Mouse (Mus musculus) left cerebral cortex, postnatal 25 days (tissue): ENCODE data around the gene Hsd17b12. TPM values are rescaled to one million over a fixed set of nuclear protein-coding genes. Genes with fewer than 3 reads are reported as not detected.
A peak's percentile ranks its signal among the peaks of the same experiment; 100 is the strongest.

ENCODE experiments used
- DNase-seq, 2 experiments: peaks; one replicate each; pipeline ENCODE4 v3.0.0; 2022; ENCODE audit warnings: low spot score in 2 of 2, mixed read lengths in 1 of 2
- intact Hi-C: fragments of 180-260 bp; cut with DNase I; formaldehyde crosslinking; loops from one replicate; pipeline ENCODE4 v1.15.1; 2025
- total RNA-seq, 2 experiments: library from RNA; stranded (reverse); gene quantifications; 2 replicates each; pipeline ENCODE4 v1.2.3; 2021

Hsd17b12 gene
- 10 to 100 TPM; 73.5 to 79.9 TPM for total RNA-seq

DNA sequence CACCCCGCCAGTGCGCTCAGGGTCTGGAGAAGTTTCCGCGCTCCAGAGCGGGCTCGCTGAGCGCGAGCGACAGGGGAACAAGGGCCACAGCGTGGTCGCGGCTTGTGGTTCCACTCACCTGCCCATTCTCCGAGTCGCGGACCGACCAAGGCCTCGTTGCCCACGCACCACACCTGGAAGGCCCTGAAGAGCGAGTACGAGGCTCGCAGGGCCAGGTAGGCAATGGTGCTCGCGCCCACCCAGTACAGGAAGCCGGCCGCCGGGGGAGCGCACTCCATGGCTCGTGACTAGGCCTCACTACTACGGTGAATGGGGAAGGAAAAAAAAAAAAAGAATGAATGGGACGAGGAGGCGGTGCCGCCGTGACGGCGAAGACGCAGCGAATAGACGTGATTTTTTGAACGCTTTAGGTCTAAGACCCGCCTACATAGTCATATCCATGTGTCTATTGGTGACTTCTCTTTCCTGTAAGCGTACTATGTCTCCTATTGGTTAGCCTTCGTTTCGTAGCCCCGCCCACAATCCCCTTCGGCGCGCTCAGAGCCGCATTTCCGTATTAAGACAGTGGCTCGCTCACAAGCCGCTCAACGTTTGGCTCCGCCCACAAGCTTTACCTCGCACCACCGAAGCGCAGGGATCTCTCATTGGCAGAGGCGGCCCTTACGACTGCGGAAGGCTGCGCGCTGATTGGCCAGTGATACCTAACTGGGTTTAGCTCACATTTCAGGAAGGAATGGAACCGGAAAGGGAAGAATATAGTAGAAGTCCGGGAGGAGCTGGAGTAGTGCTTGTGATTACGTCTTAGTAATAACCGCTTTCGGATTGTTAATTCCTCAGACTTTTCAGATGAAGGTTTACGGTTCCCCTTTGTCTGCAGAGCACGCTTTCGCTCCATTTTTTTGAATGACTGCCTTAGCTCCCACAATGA, at the start of gene Hsd17b12:
TSS of gene Hsd17b12 (minus strand) at position 373 of the 928 bp plus-strand sequence.
- DNase-seq: peak; percentile 100
- intact Hi-C loops: loop anchor here (2.0 kb wide), 1 partner anchor 21 kb away; no protein-coding TSS in a partner anchor

DNA sequence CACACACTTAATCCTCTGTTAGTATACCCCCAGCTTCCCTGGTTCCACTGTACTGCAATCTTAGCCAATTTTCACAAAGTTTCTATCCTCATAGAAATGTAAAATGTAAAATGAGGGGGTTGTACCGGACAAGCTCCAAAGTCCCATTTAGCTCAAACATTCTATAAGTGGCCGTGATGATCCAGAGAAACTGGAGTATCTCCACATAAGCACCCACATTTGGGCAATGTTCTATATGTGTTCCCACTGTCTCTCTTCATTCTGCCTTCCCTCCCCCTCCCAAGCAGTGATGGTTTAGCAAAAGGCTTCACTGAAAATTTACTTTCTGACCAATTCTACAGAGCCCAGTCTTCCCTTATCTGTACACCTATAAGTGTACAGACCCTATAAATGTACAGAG, 27.1 kb upstream of the Hsd17b12 start:
- DNase-seq: peak in 1 of 2 experiments; percentile 82
- intact Hi-C loops: loop anchor here (1.0 kb wide), 2 partner anchors 34 to 57 kb away; no protein-coding TSS in a partner anchor

DNA sequence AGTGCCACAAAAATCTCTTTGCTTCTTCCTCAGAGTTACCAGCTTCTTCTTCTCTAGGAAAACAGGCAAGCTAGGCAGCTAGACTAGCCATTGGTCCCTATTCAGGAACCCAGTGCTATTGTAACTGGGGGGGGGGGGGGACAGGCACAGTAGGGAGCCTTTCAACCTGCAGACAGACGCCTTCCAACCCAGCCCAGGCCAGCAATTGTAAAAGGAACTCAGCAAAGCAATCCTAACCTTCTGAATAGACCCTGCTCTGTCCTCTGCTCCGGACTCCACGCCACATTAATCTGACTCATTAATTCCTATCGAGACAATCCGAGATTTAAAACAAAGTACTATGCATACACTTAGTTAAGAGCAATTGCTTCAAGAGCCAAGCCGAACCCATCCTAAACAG, 26.4 kb upstream of the Hsd17b12 start:
- intact Hi-C loops: no loop called here
- DNase-seq: no peak

DNA sequence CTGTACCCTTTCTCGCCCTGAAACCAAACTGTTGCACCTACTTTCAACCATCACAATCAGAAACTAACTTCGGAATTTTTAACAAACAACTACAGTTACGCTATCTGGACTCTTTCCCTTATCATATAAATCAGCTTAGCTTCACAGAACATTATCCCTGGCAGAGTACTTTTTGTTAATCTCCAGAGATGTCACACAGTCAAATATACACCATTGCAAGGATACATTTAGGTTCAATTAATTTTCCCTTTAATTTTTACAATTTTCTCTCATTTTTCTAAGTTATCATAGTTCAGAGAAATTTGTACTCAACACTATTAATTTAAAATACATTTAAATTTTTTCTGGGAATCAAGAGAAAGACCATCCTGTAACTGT, 21.3 kb upstream of the Hsd17b12 start:
- no peak for DNase-seq
- intact Hi-C loops: loop anchor here (2.0 kb wide), 1 partner anchor 20 kb away; no protein-coding TSS in a partner anchor

DNA sequence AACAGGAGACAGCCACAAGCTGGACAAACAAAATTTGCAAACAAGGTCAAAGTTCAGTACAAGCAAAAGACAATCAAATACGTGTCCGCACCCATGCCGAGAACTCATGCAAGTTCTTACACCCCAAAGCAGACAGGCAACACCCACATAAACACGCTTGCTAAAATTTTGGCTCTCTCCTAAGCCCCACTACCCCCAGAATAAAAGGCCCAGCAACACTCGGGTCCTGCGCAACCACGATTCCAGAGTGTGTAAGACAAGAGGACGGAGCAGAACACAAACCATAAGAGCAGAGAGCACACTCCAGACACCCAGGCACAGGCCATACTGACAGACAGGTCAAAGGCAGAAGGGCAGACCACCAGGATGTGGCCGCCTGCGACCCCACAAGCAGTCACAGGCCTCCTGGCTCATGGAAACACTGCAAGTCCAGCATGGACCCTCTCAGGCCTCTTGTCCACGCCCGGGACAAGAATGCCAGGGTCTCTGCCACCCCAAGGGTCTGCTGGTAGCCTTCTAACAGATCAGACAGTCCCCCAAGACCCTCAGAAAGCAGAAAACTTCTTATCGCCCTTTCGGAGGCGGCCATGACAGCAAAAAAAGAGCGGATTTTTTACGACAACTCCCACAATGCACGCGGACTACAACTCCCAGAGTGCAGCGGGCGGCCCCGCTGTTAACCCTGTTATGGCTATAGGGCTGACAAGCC, 20.7 kb upstream of the Hsd17b12 start:
- peak; percentile 92 to 95 for DNase-seq
- intact Hi-C loops: loop anchor here (2.0 kb wide), 1 partner anchor 20 kb away; no protein-coding TSS in a partner anchor

DNA sequence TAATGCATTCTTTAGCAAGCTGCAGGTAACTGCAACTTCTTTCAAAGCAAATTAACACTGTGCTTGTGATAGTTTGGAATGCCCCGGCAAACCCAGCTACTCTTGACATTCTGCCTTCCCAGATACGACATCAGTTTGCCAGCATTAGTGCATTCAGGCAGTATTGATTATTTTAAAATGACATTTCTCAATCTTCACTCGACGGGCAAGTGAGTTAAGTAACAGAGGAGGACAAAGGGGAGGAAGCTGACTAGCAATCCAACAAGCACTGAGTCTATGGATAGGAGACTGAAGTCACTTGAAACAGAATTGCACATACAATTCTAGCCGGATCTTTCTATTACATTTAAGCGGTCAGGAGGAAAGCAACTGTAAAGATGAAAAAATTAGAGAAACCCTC, 19.5 kb upstream of the Hsd17b12 start:
- no peak for DNase-seq
- intact Hi-C loops: no loop called here

DNA sequence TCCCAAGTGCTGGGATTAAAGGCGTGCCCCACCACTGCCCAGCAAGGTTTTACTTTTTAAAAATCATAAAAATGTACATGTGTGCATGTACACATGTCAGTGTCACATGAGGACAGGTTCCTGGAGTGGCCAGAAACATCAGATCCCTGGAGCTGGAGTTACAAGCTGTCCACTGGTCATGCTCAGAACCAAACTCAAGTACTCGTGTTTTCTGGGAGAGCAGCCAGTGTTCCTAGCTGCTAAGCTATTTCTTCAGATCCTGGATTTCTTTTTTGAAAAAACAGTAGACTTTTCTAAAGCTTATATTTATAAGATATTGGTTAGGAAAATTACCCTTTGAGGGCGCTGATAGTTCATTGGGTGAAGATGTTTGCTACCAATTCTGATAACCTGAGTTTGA, 18.6 kb upstream of the Hsd17b12 start:
- intact Hi-C loops: no loop called here
- no peak for DNase-seq

DNA sequence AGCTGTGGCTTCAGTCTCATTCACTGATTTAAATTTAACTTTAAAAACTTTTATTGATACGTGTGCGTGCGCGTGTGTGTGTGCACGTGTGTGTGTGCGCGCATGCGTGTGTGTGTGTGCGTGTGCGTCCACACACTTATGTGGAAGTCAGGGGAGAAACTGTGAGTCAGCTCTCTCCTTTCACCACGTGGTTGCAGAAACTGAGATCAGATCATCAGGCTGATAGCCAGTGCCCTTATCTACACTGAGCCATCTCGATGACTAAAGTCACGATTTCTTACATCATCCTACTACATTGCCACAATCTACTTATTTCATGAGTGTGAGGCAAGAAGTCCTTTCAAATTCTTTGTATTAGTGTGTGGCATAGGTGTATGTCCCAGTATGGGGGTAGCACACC, 15.8 kb upstream of the Hsd17b12 start:
- no peak for DNase-seq
- intact Hi-C loops: no loop called here

DNA sequence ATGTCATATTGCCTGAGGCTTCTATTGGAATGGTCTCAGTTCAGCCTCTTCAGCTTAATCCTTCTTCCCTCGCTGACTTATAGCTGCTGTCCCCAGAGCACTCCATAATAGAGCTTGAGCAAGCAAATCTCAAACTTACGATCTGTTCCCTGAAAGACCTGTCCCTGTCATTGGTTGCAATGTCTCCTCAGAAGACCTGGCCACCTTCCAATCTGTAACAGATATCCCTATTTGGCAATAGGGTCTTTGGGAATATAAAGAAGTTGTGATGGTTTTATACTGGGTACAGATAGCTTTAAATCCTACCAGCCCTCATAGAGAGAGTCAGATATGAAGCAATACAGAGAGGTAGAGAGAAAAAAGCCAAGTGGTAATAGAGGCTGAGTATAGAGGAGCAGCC, 5.4 kb upstream of the Hsd17b12 start:
- intact Hi-C loops: no loop called here
- DNase-seq: no peak

DNA sequence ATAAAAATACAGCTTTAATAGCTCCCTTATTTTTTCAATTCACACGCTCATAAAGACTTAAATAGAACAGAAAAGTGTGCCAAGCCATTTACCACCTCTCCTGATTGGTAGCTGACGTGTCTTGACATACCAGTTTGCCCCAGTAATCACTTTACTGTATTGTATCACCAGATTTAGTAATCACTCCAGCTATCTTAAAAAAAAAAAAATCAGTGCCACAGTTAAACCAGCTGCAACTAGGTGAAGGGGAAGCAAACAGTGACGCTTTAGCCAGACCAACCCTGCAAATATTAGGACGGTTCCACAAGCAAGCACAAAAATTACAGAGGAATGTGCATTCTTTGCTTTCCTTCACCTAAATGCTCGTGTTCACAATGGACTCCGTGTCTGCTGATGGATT, 4.4 kb upstream of the Hsd17b12 start:
- intact Hi-C loops: no loop called here
- DNase-seq: no peak

DNA sequence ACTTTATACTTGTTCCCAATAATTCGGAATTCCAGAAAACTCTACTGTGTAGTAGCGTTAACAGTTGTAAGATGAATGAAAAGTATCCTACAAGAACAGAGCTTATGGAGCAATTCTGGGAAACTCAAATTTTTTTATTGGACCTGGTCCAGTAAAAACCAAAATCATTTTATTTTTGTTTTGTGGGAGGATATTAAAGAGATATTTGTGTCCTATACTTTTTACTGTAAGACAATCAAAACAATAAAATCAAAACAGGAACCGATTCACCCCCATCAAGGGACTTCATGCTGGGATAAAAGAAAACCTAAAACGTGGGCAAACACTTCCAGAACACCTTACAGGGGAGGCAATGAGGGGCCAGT, 738 bp upstream of the Hsd17b12 start:
- intact Hi-C loops: loop anchor here (2.0 kb wide), 1 partner anchor 20 kb away; no protein-coding TSS in a partner anchor
- DNase-seq: no peak

DNA sequence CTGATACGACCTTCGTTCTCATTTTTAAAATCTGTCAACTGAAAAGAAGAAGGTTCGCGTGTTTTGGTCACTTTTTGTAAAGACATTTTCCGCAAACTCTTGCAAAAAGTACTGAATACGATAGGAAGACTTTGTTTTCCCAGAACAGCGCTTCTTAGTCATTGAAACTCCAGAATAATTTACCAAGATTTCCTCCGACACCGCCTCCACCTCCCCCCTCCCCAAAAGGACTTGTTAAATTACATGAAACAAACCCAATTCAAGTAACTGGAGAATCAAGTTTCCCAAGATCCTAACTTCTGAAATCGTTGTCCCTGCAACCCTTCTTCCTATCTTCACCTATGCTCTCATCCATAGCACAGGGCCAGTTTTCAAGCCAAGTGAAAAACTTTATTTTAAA, 713 bp downstream of the Hsd17b12 start:
- DNase-seq: no peak
- intact Hi-C loops: no loop called here

DNA sequence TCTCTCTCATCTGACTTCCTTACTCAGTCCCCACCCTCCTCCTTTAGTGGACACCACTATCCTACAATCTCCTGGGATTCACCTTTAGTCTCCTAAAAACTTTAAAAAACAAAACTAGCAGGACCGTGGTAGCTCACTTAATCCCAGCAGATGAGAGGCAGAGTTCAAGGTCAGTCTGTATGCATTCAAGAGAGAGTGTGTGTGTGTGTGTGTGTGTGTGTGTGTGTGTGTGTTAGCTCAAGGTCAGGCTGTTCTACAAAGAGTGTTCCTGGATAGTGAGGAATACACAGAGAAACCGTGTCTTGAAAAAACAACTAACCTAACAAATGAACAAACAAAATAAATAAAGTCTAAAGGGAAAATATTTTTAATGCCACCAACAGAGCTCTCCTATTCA, 12.6 kb downstream of the Hsd17b12 start:
- no peak for DNase-seq
- intact Hi-C loops: no loop called here

DNA sequence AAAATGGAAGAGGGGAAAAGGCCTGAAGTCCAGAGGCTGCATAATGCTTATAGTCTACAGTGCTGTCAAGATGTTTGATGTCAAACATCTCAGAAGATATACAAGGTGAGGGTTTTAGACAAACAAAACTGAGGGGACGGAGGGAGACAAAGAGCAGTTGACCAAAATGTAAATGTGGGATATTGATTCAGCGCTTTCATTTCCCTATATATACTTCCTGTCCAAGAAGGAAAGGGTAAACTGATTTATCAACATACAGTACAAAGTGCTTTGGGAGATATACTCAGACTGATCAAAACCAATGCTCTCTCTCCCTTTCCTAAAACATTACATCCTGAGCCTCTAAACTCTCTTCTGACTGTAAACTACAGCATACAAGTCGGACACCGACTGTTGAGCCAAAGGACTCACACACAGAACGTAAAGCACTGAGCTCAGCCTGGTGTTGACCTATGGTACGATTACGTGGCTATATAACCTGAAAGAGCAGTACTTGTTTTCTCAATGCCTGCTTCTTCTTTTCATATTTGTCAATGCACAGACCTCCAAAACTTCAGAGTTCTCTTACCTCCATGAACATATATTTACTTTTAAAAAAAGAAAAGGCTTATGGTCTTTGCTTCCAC, 13.1 kb downstream of the Hsd17b12 start:
- intact Hi-C loops: no loop called here

DNA sequence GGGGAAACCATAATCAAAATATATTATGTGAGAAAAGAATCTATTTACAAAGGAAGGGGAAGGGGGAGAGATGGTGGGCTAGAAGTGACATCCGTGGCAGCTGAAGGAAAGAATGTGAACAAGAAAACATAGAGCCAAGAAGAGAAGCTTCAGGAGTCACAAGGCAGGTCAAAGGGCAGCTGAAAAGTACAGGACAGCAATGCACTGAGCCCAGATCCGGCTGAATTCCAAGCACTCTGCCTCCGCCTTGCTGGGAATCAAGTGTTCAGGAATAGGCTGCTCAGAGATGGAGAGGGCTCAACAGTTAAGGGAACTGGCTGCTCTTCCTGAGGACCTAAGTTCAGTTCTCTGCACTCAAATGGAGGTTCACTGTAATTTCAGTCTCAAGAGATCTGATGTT, 16.5 kb downstream of the Hsd17b12 start:
- intact Hi-C loops: no loop called here

More for the DNA sequence above, 13.1 kb downstream of the Hsd17b12 start:
- no peak for DNase-seq

DNA sequence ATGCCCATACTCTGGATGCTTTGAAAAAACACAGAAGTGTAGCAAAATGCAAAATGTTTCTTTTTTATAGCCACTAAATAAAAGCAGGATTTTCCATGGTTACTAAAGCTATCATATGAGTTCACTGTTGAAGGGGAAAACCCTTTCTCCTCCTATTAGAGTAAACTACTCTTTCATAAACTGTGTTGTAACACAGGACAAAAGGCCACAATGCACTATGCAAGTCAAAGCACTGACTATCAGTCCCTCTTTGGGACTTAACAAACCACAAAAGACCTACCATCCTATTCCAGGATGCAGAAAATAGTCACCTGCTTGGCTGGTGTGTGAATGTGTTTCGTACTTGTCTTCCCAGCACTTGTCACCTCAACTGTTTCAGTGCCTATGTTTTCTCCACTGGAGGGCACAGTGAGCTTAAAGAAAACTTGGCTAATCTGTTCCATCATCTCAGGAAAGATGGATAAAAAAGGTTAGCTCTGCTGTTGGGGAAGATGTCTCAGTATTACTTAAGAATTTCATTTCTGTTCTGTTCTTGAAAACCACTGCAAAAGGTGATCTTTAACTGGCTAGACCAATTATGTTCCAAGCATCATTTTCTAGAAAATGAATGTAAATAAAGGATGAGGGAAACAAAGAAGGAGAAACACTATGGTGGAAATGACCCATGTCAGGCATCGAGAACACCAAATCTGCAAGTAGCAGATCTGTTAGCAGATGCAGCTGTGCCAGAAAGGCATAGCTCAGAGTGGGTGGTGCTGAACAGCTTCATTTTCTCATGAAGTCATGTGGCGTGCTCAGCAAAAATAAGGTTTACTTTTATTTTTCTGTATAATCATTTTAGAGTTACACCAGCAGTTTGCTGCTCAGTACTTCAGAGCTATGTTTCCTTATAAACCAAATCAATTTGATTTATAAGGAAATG, 19.0 kb downstream of the Hsd17b12 start:
- DNase-seq: peak; percentile 12 to 66
- intact Hi-C loops: loop anchor here (5.0 kb wide), 2 partner anchors 109 to 154 kb away; no protein-coding TSS in a partner anchor

More for the DNA sequence above, 16.5 kb downstream of the Hsd17b12 start:
- no peak for DNase-seq

DNA sequence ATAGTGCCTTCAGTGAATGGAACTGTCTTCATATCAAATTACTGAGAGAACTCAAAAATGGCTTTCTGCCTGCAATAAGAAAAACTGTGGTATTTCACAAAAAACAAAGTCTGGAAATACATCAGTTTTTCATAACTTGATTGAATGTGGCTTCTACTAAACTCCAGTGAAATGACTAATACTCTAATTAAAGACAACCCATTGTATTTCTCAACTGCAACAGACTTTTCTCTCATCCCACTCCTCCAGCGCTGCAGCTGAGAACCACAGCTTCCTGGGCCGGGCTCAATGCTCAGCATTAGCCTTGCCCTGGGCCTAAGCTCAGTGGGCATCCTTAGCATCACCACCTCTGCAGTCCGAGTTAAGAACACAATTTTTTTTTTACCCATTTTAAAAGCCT, 20.9 kb downstream of the Hsd17b12 start:
- no peak for DNase-seq
- intact Hi-C loops: loop anchor here (5.0 kb wide), 2 partner anchors 110 to 155 kb away; no protein-coding TSS in a partner anchor

DNA sequence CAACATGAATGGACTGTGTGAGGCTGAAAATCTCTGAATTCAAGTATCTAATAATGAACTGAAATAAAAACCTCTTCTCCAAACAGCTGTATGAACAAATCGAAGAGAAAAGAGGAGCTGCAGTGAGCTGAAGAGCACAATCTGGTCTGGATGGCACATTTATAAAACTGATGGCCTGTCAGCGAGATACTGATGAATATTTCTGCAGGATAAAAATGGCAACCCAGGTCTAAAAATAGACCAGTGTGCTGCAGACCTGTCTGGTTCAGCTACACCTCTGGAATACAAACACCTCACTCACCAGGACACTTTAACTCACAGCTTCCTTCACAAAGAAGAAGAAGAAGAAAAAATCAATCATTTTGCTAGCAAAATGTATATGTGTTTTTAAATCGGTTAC, 29.3 kb downstream of the Hsd17b12 start:
- intact Hi-C loops: no loop called here
- DNase-seq: no peak
